Mouse (Mus musculus) hematopoietic multipotent progenitor cell, adult 10-12 weeks (in vitro differentiated cells): Measurements from ENCODE around the gene Olfr1457. TPM values are rescaled to one million over a fixed set of nuclear protein-coding genes. Genes with fewer than 3 reads are reported as not detected.

ENCODE experiments used
- polyA plus RNA-seq: library from polyadenylated mRNA; stranded (reverse); fragments of >175 nt; gene quantifications from 2 replicates; pipeline ENCODE4 v1.2.3, GENCODE M21; 2012; ENCODE audit warnings: low replicate concordance

Olfr1457 gene
- not detected in 2 replicates for polyA plus RNA-seq

DNA sequence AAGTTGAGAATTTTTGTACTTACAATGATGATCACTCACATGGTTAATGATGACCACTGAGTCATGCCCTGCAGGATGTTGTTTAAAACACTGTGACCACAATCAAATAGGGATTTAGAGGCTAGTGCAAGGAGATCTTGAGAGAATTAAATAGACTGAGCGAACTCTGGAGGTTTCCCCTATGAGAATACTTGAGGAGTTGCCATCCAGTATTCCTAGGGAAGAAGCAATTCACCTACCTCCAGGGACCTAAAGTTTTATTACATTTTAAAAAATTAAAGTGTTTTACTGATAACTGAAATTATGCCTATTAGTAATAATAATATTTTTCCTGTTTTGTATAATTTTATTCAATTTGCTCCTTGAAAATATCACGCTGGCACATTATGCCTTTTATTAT is at the start of gene Olfr1457:
TSS of gene Olfr1457 (minus strand) at position 101 of the 400 bp plus-strand sequence.

DNA sequence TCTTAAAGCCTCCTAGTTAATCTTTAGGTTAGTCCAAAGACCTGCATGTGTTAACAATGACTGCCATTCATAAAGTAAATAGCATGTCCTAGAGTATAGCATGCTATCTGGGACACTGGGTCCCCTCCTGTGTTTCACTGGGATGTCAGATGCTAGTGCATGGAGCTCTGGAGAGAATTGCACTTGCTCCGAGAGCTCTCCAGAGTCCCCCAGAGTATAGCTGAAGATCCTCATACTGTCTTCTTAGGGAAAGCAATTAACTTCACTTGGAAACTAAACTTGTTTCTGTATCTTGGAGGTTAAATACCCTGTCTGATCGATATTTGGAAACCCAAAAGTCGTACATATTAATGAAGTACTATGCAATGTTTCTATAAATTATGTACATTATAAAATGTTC is 9.0 kb upstream of the Olfr1457 start, which contains the start of gene Olfr1458:
TSS of gene Olfr1458 (minus strand) at position 101 of the 400 bp plus-strand sequence.

DNA sequence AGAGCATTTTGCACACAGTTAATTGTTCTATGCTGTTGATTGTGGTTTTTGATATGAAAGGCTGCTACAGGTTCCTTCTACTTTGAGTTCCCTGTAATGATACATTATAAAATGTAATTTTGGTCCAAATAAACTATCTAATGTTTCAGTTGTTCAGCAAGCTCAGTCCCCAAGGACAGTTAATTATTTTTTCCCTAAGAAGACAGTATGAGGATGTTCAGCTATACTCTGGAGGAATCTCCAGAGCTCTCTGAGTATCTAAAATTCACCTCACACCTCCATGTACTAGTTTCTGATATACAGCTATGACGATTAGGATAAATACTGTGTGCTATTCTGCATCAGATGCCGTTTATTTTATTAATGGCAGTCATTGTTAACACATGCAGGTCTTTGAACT is 37.4 kb downstream of the Olfr1457 start, which contains the start of gene Olfr1454:
TSS of gene Olfr1454 (plus strand) at position 301 of the 400 bp plus-strand sequence.

Other genes with a start within 250 kb of the Olfr1457 start
- 0.10 TPM in 1 of 2 replicates, not detected in the other for gene Olfr1444, start 240.6 kb downstream of the Olfr1457 start, polyA plus RNA-seq
- not detected in 2 replicates for gene Olfr1445, start 214.0 kb downstream of the Olfr1457 start, polyA plus RNA-seq
- gene Olfr1446, start 204.4 kb downstream of the Olfr1457 start, polyA plus RNA-seq = not detected in 2 replicates
- gene Olfr1447, start 194.1 kb downstream of the Olfr1457 start, polyA plus RNA-seq = not detected in 2 replicates
- not detected in 2 replicates for gene Olfr1448, start 173.5 kb downstream of the Olfr1457 start, polyA plus RNA-seq
- gene Olfr1449, start 167.1 kb downstream of the Olfr1457 start, polyA plus RNA-seq = not detected in 2 replicates
- not detected in 2 replicates for gene Olfr1450, start 147.6 kb downstream of the Olfr1457 start, polyA plus RNA-seq
- gene Olfr1451, start 102.9 kb downstream of the Olfr1457 start, polyA plus RNA-seq = not detected in 2 replicates
- not detected in 2 replicates for gene Olfr1453, start 69.6 kb downstream of the Olfr1457 start, polyA plus RNA-seq
- gene Olfr1454, start 37.3 kb downstream of the Olfr1457 start, polyA plus RNA-seq = not detected in 2 replicates
- not detected in 2 replicates for gene Olfr1458, start 8.9 kb upstream of the Olfr1457 start, polyA plus RNA-seq
- gene Olfr1459, start 51.7 kb upstream of the Olfr1457 start, polyA plus RNA-seq = not detected in 2 replicates
- not detected in 2 replicates for gene Olfr1461, start 65.1 kb upstream of the Olfr1457 start, polyA plus RNA-seq
- not detected in 2 replicates for gene Olfr1462, start 87.8 kb upstream of the Olfr1457 start, polyA plus RNA-seq
- gene Olfr1463, start 133.4 kb upstream of the Olfr1457 start, polyA plus RNA-seq = not detected in 2 replicates
- gene Olfr1465, start 217.7 kb upstream of the Olfr1457 start, polyA plus RNA-seq = not detected in 2 replicates
- not detected in 2 replicates for gene Olfr1466, start 241.0 kb upstream of the Olfr1457 start, polyA plus RNA-seq